Mouse (Mus musculus) neural tube, embryonic 10.5 days (tissue): ENCODE results near the gene Cetn4.
A peak's percentile ranks its signal among the peaks of the same experiment; 100 is the strongest.

ENCODE experiments used
- DNase-seq: peaks from one replicate; pipeline ENCODE4 v3.0.0-alpha.2; 2017; ENCODE audit warnings: low spot score; ENCODE audit errors: extremely low spot score

Gene Cetn4

DNA sequence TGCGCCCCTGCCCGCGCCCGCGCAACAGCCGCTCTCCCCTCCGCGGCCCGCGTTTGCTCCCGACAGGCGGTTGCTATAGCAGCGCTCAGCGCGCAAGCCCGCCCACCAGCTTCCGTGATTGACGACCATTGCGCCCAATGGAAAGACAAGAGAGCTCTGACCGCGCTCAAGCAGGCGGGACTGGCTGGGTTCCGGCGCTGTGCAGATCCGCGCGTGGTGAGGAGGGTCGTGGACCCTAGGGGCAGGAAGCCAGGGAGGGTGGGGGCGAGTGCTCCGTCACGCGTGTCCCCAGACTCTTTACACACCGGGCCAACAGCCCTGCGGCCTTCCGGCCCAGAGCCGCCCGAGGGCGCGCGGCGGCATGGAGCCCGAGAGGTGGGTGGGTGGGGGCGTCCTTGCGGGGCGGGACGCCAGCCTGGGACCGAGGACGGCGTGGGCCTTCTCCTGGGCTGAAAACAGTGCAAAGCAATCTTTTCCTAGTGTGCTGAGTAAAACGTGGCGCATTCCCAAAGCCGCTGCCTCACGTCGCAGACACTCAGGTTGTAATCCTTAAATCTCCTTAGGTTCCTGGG lies at the start of gene Cetn4, which contains the start of gene Bbs12:
Cetn4 (minus strand) TSS at position 339 of the 572 bp plus-strand sequence.
Bbs12 (plus strand) TSS at position 185 of the 572 bp plus-strand sequence.
- peak; percentile 98 for DNase-seq

DNA sequence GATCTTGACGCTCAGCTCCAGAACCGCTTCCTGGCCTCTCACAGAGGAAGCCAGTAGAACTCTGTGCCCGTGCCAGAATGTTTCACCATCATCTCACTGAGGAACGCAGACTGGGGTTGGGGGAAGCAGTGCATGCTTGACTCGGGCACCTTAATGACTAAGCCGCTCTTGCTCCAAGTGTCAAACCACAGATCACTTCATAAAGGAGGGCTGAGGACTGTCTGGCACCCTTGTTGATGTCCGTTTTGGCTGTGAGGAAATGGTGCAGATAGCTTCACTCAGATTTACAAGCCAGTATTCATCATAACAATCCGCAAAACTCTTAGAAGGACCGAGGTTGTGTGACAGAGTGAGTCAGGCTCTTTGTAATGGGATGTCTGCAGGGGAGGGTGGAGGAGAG lies 48.2 kb upstream of the Cetn4 start:
- DNase-seq = no peak

GRCm38 (mm10) chr3:37354737-37355136 lies 42.2 kb upstream of the Cetn4 start:
- no peak for DNase-seq

DNA sequence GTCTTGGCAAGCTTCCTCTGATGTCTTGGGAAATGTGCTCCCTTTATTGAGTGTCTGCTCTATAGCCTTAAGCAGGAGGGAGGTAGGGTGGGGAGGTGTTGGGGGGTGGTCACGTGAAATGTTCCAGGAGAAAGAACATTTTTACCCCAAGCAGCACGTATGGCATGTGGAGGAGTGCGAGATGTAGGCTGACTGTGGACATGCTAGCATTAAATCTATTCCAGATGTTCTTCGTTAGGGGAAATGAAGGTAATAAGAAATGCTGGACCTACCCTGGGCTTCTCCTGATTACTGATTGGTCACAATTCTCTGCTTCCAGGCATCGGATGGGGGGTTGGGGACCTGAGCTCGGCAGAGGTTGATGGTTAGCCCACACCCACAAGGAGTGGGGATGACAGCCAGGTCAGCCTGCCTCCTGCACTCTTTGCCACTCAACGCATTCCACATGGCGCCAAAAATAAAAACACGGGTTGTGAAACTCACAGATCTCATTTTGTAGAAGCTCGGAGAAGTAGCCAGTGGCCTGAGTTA lies 41.5 kb upstream of the Cetn4 start:
- no peak for DNase-seq

GRCm38 (mm10) chr3:37350386-37350785 lies 37.9 kb upstream of the Cetn4 start:
- DNase-seq = no peak

- DNase-seq = no peak
Measured at GRCm38 (mm10) chr3:37349166-37349548, 36.6 kb upstream of the Cetn4 start.

DNA sequence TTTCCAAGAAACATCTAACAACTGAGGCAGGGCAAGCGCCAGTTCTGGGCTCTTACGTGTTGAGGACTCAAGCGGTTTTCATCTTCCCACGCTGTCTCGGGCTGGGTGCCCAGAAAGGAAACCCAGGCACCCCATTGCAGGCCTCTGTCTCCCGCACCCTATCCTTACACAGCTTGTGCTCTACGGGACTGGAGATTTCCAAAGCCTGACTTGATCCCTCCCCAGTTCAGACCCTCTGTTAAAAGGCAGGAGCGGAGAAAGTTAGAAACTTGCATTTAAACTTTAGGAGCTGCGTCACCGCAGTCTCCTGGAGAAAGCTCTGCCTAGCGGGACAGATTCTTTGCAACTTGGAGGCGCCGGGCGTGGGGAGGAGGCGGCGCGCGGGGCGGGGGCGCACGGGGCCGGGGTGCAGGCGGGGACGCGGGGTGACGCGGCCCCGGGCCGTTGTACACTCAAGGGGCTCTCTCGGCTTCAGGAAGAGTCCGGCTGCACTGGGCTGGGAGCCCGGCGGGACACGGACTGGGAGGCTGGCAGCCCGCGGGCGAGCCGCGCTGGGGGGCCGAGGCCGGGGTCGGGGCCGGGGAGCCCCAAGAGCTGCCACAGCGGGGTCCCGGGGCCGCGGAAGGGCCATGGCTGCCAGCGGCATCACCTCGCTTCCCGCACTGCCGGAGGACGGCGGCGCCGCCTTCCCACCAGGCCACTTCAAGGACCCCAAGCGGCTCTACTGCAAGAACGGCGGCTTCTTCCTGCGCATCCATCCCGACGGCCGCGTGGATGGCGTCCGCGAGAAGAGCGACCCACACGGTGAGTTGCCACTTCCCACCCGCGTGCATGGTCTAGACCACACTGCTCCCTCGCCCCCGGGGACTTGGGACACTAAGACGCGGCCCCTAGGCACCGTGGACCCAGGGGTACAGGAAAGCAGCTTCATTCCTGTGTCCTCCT lies 36.0 kb upstream of the Cetn4 start, which contains the start of gene Fgf2:
Fgf2 (plus strand) TSS at position 126 of the 945 bp plus-strand sequence.
- peak; percentile 68 for DNase-seq

GRCm38 (mm10) chr3:37347671-37348070 lies 35.2 kb upstream of the Cetn4 start:
- no peak for DNase-seq

DNA sequence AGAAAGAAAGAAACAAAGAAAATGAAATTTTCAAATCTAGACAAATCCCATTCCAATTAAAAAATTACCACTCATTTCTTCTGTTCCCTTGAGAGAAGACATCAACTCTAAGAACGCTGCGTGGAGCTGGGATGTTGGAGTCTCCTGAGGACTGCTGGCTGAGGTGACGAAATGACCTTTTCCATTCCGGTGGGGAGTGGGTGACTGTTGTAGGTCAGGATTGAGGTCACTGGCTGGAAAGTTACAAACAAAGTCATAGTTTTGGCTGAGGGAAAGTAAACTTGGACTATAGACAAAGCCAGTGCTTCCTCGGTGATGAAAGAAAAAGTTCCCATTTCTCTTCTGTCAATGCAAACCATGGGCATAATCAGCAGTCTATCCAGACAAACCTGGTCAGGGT lies 30.3 kb upstream of the Cetn4 start:
- no peak for DNase-seq

DNA sequence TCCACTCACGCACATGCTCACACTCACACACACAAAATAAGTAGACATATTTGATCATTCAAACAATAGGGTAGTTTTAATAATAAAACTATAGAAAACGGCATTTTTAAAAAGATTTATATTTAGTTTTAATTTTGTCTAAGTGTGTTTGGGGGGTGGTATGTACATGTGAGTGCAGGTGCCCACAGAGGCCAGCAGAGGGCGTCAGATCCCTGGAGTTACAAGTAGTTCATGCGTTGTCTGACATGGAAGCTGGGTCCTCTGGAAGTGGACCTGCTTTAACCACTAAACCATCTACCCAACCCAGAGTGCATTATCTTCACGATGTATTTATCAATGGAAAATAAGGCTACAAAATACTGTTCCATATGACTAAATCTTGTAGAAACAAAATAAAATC lies 28.6 kb upstream of the Cetn4 start:
- no peak for DNase-seq

GRCm38 (mm10) chr3:37334053-37334452 lies 21.5 kb upstream of the Cetn4 start:
- DNase-seq = no peak

- DNase-seq = no peak
Measured at GRCm38 (mm10) chr3:37331999-37332449, 19.5 kb upstream of the Cetn4 start.

GRCm38 (mm10) chr3:37329963-37330362 lies 17.5 kb upstream of the Cetn4 start:
- DNase-seq = no peak

- no peak for DNase-seq
Measured at GRCm38 (mm10) chr3:37328489-37328888, 16.0 kb upstream of the Cetn4 start.

GRCm38 (mm10) chr3:37326627-37327026 lies 14.1 kb upstream of the Cetn4 start:
- DNase-seq = no peak

DNA sequence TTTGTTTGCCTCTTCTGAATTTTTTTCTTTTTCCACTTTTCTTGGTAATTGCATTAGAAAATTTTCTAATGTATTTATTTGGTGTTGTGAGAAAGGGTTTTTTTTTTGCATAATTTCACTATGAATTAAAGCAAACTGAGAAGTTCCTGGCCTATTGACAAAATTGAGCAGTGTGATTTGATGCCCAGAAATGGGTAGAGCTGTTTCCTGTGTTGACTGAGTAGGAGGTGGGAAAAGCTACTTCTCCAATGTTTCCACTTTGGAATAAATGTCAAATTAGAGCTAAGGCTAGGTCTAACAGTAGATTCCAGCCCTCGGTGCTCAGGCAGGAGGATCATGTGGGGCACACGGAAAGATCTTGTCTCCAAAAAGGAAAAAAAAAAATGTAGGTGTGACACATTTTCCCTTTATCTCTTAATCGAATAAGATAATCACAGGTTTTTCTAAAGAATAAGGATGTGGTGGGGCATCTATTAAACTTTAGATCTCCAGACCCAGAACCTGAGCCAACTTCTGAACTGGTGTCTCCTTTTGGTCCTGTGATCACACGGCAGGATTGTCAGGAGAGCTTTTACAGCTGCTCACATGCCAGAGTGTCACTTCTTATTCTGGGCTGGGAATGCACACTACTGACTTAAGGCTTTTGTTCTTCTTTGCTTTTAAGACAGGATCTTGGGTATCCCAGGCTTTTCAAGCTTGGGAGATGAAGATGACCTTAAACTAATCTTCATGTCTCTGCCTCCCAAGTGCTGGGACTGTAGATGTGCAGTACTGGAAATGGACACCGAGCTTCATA lies 13.0 kb upstream of the Cetn4 start:
- DNase-seq = no peak

GRCm38 (mm10) chr3:37324310-37324709 lies 11.8 kb upstream of the Cetn4 start:
- no peak for DNase-seq

GRCm38 (mm10) chr3:37316233-37316632 lies 3.7 kb upstream of the Cetn4 start:
- DNase-seq = no peak

GRCm38 (mm10) chr3:37313371-37313770 lies 863 bp upstream of the Cetn4 start:
- DNase-seq = no peak

- DNase-seq = no peak
Measured at GRCm38 (mm10) chr3:37311897-37312369, 575 bp downstream of the Cetn4 start.
